Mouse (Mus musculus) spleen, postnatal 10 days (tissue): Measurements from ENCODE around the gene Lsm2.
"Not testable (repeated sequence)": the region's sequence is repeated elsewhere in the genome, so short reads cannot be mapped to it uniquely, and the experiment has no call there.

Experiments
- DNase-seq, 2 experiments: peaks; one replicate each; pipeline ENCODE4 v3.0.0; 2021 to 2022; ENCODE audit warnings: low spot score in 2 of 2

Lsm2 gene

DNA sequence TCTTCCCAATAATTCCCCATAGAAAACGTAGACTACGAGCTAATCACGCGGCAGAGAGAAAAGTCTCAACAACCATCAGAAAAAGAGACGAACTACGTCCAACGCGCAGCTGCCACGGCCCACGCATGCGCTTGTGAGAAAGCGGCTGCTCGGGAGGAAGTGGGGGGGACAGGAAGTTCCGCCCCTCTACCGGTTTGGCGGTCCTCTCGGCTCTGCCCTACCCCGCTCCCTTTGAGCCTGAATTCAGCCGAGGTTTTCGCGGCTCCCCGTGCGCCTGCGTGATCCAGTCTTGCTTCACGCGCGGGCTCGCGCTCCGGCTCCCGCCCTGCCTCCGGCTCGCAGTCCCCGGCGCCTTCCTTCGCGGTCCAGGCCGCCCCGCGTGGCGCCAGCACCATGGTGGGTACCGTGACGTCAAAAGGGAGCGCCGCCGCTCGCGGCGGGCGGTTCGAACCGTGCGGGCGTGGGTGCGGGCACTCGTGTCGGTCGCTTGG lies at the start of gene Lsm2:
Gene Lsm2 (plus strand): TSS at position 173 of the 491 bp plus-strand sequence.
- DNase-seq, result peak; percentile 92 to 95

DNA sequence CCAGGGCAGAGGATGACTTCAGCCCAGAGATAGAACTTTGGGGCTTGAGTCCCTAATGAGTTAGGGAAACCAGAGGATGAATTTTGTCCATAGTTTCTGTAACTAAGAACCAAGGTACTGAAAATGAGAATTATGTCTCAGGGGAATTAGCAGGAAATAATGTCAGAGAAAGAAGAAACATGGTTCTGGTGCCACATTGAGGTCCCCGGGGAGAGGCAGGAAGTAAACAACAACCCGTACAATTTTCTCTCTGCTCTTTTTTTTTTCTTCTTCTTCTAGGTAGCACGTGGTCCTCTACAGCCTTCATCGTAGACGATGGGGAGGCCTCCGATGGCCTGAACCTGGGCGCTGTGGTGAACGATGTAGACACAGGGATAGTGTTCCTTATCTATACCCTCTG lies 49.4 kb upstream of the Lsm2 start:
- DNase-seq, result peak in 1 of 2 experiments; percentile 46

- no peak for DNase-seq
Measured at GRCm38 (mm10) chr17:34934031-34934430, 47.6 kb upstream of the Lsm2 start.

- no peak for DNase-seq
Measured at GRCm38 (mm10) chr17:34934830-34935229, 46.8 kb upstream of the Lsm2 start.

GRCm38 (mm10) chr17:34937960-34938505 lies 43.6 kb upstream of the Lsm2 start:
- no peak for DNase-seq

- DNase-seq, result no peak
Measured at GRCm38 (mm10) chr17:34941344-34942041, 40.2 kb upstream of the Lsm2 start.

DNA sequence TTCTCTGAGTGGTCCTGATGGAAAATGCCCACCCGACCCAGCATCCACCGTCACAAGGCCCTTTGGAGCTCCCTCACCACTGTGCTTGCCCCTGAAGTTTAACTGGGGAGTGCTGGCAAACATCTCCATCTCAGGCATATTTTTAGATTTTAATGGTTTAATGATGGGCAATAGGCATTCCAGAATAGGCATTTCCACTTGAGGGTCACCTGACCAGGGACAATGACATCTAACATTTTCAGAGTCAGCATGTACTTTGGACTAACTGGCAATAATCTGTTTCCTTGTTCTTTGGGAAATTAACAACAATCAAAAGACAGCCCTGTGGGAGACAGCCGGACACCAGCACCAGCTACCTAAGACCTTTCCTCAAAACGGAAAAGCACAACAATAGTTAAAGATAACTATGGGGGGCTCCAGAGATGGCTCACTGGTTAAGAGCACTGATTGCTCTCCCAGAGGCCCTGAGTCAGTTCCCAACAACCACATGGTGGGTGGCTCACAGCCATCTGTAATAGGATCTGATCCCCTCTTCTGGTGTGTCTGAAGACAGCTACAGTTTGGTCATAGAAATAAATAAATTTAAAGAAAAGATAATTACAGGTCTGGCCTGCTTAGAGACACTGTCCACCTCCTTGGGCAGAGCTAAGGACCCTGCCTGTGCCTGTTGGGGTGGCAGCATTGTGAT lies 38.4 kb upstream of the Lsm2 start:
- DNase-seq, result no peak

- DNase-seq, result no peak
Measured at GRCm38 (mm10) chr17:34944362-34944761, 37.3 kb upstream of the Lsm2 start.

DNA sequence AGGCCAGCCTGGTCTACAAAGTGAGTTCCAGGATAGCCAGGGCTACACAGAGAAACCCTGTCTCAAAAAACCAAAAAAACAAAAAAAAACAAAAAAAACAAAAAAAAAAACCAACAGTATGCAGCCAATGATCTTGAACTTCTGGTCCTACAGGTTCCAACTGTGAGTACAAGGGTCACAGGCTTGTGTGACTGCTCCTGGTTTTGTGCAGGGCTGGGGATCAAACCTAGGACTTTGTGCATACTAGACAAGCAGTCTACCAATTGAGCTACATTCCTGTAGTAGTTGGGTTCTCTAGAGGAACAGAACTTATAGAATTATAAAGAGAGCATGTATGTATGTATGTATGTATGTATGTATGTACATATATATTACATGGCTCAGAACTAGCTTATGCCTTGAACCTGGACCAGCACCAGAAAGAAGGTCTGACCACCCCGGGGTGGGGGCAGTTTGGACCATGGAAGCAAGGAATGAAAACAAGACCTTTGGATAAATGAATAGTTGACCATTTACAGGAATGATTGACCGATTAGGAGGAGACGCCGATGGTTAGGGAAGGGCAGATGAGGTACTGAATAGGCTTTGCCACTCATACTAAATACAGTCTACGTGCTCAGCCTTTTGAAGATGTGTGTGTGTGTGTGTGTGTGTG lies 35.0 kb upstream of the Lsm2 start:
- no peak for DNase-seq

- peak in 1 of 2 experiments; percentile 29 for DNase-seq
Measured at GRCm38 (mm10) chr17:34947606-34948005, 34.1 kb upstream of the Lsm2 start.

DNA sequence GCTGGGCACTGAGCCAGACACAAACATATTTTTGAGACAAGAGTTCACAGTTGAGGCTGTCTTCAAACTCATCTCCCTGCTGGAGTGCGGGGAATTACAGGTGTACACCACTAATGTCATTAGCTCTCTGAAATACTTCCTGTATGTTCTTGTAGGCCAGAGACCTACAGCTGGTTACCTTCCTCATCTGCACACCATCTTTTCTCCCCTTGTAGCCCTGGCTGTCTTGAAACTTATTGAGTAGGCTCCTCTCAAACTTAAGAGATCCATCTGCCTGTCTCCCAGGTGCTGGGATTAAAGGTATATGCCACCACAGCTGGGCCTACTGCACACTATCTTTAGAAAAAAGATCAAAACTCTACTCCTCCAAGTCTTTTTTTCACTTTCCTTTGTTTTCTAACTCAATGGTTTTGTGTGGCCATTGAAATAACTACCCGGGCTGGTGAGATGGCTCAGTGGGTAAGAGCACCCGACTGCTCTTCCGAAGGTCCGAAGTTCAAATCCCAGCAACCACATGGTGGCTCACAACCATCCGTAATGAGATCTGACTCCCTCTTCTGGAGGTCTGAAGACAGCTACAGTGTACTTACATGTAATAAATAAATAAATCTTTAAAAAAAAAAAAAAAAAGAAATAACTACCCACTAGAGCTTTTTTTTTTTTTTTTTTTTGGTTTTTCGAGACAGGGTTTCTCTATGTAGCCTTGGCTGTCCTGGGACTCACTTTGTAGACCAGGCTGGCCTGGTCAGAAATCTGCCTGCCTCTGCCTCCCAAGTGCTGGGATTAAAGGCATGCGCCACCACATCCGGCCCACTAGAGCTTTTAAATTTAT lies 32.7 kb upstream of the Lsm2 start:
- DNase-seq, result not testable (repeated sequence)

DNA sequence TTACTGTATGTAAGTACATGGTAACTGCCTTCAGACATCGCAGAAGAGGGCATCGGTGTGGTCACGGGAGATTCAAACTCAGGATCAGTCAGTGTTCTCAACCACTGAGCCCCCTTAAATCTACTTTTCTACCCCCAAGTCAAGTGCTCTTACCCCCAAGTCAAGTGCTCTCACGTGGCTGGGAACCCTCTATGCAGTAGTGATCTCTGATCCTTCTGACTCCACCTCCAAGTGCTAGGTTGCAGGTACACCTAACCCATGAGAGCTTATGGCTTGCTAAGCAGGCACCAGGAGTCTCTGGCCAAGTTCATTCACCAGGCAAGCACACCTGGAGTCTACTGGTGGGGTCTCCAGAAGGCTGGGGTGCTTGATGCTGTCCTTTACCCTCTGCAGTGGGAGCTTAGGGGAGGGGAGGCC lies 32.1 kb upstream of the Lsm2 start:
- DNase-seq, result no peak

GRCm38 (mm10) chr17:34950514-34951455 lies 30.9 kb upstream of the Lsm2 start:
- DNase-seq, result no peak

DNA sequence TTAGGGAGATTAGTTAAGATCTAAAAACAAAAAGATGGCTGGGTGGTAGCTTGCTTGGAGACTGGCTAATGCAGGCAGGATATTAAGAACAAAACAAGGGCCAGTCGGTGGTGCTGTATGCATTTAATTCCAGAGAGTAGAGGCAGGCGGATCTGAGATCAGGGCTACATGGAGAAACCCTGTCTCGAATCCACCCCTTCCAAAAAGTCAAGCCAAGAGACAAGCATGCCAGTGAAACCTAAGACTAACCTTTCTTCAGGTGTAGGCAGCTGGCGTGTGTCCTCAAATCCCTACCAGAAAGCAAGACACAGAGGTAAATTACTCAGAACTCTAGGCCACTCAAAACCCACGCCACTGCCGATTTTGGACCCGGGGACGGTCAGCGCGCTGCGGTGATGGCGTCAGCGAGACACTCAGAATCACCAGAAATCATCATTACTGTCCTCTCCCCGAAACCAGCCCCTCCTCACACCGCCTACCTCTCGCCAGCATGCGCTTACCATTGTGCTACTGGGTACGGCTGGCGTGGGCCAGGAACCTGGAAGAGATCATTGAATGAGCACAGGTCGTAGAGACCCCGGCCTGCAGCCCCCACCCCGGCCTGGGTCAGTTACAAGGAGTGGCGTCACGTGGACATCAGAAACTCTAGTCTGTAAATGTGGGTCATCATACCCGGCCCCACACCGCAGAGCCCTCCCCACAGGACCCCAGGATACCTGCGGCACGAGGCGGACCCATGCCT lies 29.9 kb upstream of the Lsm2 start:
- no peak for DNase-seq

DNA sequence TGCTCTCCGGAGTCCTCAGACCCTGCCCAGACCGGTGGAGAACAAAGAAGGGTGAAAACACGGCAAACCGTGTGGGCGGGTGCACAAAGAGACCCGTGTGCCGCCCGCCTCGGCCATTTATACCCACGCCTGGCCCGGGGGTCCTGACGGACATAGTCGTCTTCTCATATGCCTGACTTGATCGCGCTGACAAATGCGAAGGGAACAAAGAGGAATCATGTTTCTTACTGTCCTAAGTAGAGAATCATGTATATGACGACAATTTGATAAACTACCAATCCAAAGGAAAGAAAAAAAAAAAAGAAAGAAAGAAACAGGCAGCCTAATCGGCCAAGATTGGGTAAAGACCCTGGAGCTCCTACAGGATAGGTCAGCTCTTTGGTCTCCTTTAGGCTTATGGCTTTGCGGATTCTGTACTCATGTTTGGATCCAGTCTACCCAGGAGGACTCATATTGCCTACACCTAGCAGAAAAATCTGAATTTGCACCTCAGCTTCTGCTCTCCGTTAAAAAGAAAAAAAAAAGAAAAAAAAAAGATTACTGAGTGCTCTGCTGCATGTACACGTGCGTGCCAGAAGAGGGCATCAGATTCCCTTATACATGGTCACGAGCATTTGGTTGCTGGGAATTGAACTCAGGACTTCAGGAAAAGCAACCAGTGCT lies 29.2 kb upstream of the Lsm2 start:
- peak; percentile 81 to 86 for DNase-seq

- DNase-seq, result no peak
Measured at GRCm38 (mm10) chr17:34953258-34953657, 28.4 kb upstream of the Lsm2 start.

GRCm38 (mm10) chr17:34953904-34954303 lies 27.8 kb upstream of the Lsm2 start:
- DNase-seq, result no peak

GRCm38 (mm10) chr17:34954831-34955230 lies 26.8 kb upstream of the Lsm2 start:
- no peak for DNase-seq

GRCm38 (mm10) chr17:34955884-34956283 lies 25.8 kb upstream of the Lsm2 start:
- no peak for DNase-seq
